Mouse (Mus musculus): ENCODE measurements around the gene Wdr74. TPM values are rescaled to one million over a fixed set of nuclear protein-coding genes. Genes with fewer than 3 reads are reported as not detected.
"Not testable (repeated sequence)": the region's sequence is repeated elsewhere in the genome, so short reads cannot be mapped to it uniquely, and the experiment has no call there.

The Wdr74 gene
- polyA plus RNA-seq, 1 experiment from 2014 or later = 16.3 TPM

GRCm38 (mm10) chr19:8722907-8723573, 12.6 kb upstream of the Wdr74 start, which contains the start of gene Slc3a2:
Slc3a2 (minus strand) TSS chr19:8723369.
- Histone ChIP-seq H3K36me3 (ENCODE audit: inconsistent target) (peaks cover 23% of the 10 kb centered on the region), H3K27ac (peak within 1 kb of the TSS; percentile 81), H3K79me2 (ENCODE audit: inconsistent target) (peaks cover 39% of the 10 kb centered on the region), H3K4me3 (ENCODE audit: inconsistent target) (peak within 1 kb of the TSS; percentile 93)
- WGBS (ENCODE audit: missing documents) = 0% methylated on average over 40 of the region's 50 CpGs

- H3K36me3 ChIP-seq (ENCODE audit: inconsistent target) = peaks cover 23% of the 10 kb centered on the region
- H3K4me3 ChIP-seq (ENCODE audit: inconsistent target) = peak overlapping the region; percentile 93
- H3K79me2 ChIP-seq (ENCODE audit: inconsistent target) = peaks cover 39% of the 10 kb centered on the region
- H3K27ac ChIP-seq = peak overlapping the region; percentile 81
- WGBS (ENCODE audit: missing documents) = under 1% methylated on average over 20 of the region's 20 CpGs
Observed at GRCm38 (mm10) chr19:8723574-8724346, 11.9 kb upstream of the Wdr74 start.

- peaks cover 39% of the 10 kb centered on the region for H3K79me2 ChIP-seq (ENCODE audit: inconsistent target)
- no peak overlapping the region; the same call in 1 of the 2 replicates for H3K27ac ChIP-seq
- H3K36me3 ChIP-seq (ENCODE audit: inconsistent target) = peaks cover 23% of the 10 kb centered on the region
- H3K4me3 ChIP-seq (ENCODE audit: inconsistent target) = peak overlapping the region; percentile 93
- WGBS (ENCODE audit: missing documents) = 2% methylated on average over 2 of the region's 2 CpGs
Observed at GRCm38 (mm10) chr19:8724392-8724791, 11.2 kb upstream of the Wdr74 start.

GRCm38 (mm10) chr19:8725081-8725613, 10.5 kb upstream of the Wdr74 start:
- WGBS (ENCODE audit: missing documents) = 68% methylated on average over 4 of the region's 4 CpGs
- no peak overlapping the region for H3K27ac ChIP-seq
- H3K36me3 ChIP-seq (ENCODE audit: inconsistent target) = peaks cover 23% of the 10 kb centered on the region
- peaks cover 37% of the 10 kb centered on the region for H3K79me2 ChIP-seq (ENCODE audit: inconsistent target)
- no peak overlapping the region for H3K4me3 ChIP-seq (ENCODE audit: inconsistent target)

- Histone ChIP-seq H3K27ac (no peak overlapping the region), H3K79me2 (ENCODE audit: inconsistent target) (peaks cover 21% of the 10 kb centered on the region), H3K4me3 (ENCODE audit: inconsistent target) (no peak overlapping the region), H3K36me3 (ENCODE audit: inconsistent target) (peaks cover 23% of the 10 kb centered on the region)
- WGBS (ENCODE audit: missing documents) = 70% methylated on average over 3 of the region's 3 CpGs
Observed at GRCm38 (mm10) chr19:8726609-8727390, 8.8 kb upstream of the Wdr74 start.

- Histone ChIP-seq H3K36me3 (ENCODE audit: inconsistent target) (peaks cover 23% of the 10 kb centered on the region), H3K27ac (no peak overlapping the region), H3K4me3 (ENCODE audit: inconsistent target) (no peak overlapping the region), H3K79me2 (ENCODE audit: inconsistent target) (peaks cover 17% of the 10 kb centered on the region)
- WGBS (ENCODE audit: missing documents) = 65% methylated on average over 5 of the region's 5 CpGs
Observed at GRCm38 (mm10) chr19:8727495-8728114, 8.0 kb upstream of the Wdr74 start.

GRCm38 (mm10) chr19:8728335-8729099, 7.1 kb upstream of the Wdr74 start:
- not testable (repeated sequence) for H3K4me3 ChIP-seq (ENCODE audit: inconsistent target); H3K27ac ChIP-seq
- Histone ChIP-seq H3K36me3 (ENCODE audit: inconsistent target) (peaks cover 23% of the 10 kb centered on the region), H3K79me2 (ENCODE audit: inconsistent target) (peaks cover 16% of the 10 kb centered on the region)
- 87% methylated on average over 3 of the region's 3 CpGs for WGBS (ENCODE audit: missing documents)

GRCm38 (mm10) chr19:8734334-8734733, 1.3 kb upstream of the Wdr74 start:
- no peak overlapping the region for H3K4me3 ChIP-seq (ENCODE audit: inconsistent target)
- peaks cover 16% of the 10 kb centered on the region; the same call in 1 of the 2 replicates for H3K36me3 ChIP-seq (ENCODE audit: inconsistent target)
- WGBS (ENCODE audit: missing documents) = 86% methylated on average over 2 of the region's 3 CpGs
- peaks cover 27% of the 10 kb centered on the region for H3K79me2 ChIP-seq (ENCODE audit: inconsistent target)
- H3K27ac ChIP-seq = no peak overlapping the region

- WGBS (ENCODE audit: missing documents) = 4% methylated on average over 11 of the region's 11 CpGs
- Histone ChIP-seq H3K27ac (peak overlapping the region; percentile 40; the same call in 1 of the 2 replicates), H3K79me2 (ENCODE audit: inconsistent target) (peaks cover 27% of the 10 kb centered on the region), H3K36me3 (ENCODE audit: inconsistent target) (peaks cover 25% of the 10 kb centered on the region; the same call in 1 of the 2 replicates), H3K4me3 (ENCODE audit: inconsistent target) (peak overlapping the region; percentile 92)
Observed at GRCm38 (mm10) chr19:8736160-8736467, 487 bp downstream of the Wdr74 start.

GRCm38 (mm10) chr19:8738911-8739310, 3.3 kb downstream of the Wdr74 start:
- Histone ChIP-seq H3K4me3 (ENCODE audit: inconsistent target) (no peak overlapping the region), H3K36me3 (ENCODE audit: inconsistent target) (peaks cover 25% of the 10 kb centered on the region; the same call in 1 of the 2 replicates), H3K27ac (no peak overlapping the region), H3K79me2 (ENCODE audit: inconsistent target) (peaks cover 50% of the 10 kb centered on the region)
- WGBS (ENCODE audit: missing documents) = 90% methylated on average over 7 of the region's 7 CpGs

GRCm38 (mm10) chr19:8739646-8740045, 4.0 kb downstream of the Wdr74 start:
- no peak overlapping the region for H3K4me3 ChIP-seq (ENCODE audit: inconsistent target)
- H3K36me3 ChIP-seq (ENCODE audit: inconsistent target) = peaks cover 25% of the 10 kb centered on the region; the same call in 1 of the 2 replicates
- H3K79me2 ChIP-seq (ENCODE audit: inconsistent target) = peaks cover 57% of the 10 kb centered on the region
- 100% methylated on average over 6 of the region's 6 CpGs for WGBS (ENCODE audit: missing documents)
- no peak overlapping the region for H3K27ac ChIP-seq

GRCm38 (mm10) chr19:8740603-8741002, 5.0 kb downstream of the Wdr74 start, which contains the start of gene 1700092M07Rik:
1700092M07Rik (plus strand) TSS chr19:8740718.
- Histone ChIP-seq H3K36me3 (ENCODE audit: inconsistent target) (peaks cover 33% of the 10 kb centered on the region), H3K27ac (peak within 1 kb of the TSS; percentile 91), H3K79me2 (ENCODE audit: inconsistent target) (peaks cover 67% of the 10 kb centered on the region), H3K4me3 (ENCODE audit: inconsistent target) (peak within 1 kb of the TSS; percentile 99)
- 85% methylated on average over 14 of the region's 14 CpGs for WGBS (ENCODE audit: missing documents)

- Histone ChIP-seq H3K36me3 (ENCODE audit: inconsistent target) (peaks cover 39% of the 10 kb centered on the region), H3K79me2 (ENCODE audit: inconsistent target) (peaks cover 63% of the 10 kb centered on the region), H3K4me3 (ENCODE audit: inconsistent target) (peak within 1 kb of the TSS; percentile 99), H3K27ac (peak within 1 kb of the TSS; percentile 91)
- WGBS (ENCODE audit: missing documents) = under 1% methylated on average over 35 of the region's 36 CpGs
Observed at GRCm38 (mm10) chr19:8741243-8741869, 5.7 kb downstream of the Wdr74 start, which contains the start of gene Stx5a. Stx5a (plus strand) TSS chr19:8741413.
